Mouse (Mus musculus) bone marrow, adult 2 months (tissue): ENCODE measurements around the gene Dock1.

Experiments used
- CTCF ChIP-seq: fragments of 200-500 bp; IDR thresholded peaks from 2 replicates; pipeline ENCODE4 v1.5.1; 2011; ENCODE audit warnings: low read length, control low read depth; ENCODE audit not compliant: control insufficient read depth, insufficient read depth
- POLR2A ChIP-seq: fragments of 200-500 bp; IDR thresholded peaks from 2 replicates; pipeline ENCODE4 v1.6.1; 2011; ENCODE audit warnings: low read depth, mild to moderate bottlenecking, control low read depth, low read length, borderline replicate concordance; ENCODE audit not compliant: control insufficient read depth

DNA sequence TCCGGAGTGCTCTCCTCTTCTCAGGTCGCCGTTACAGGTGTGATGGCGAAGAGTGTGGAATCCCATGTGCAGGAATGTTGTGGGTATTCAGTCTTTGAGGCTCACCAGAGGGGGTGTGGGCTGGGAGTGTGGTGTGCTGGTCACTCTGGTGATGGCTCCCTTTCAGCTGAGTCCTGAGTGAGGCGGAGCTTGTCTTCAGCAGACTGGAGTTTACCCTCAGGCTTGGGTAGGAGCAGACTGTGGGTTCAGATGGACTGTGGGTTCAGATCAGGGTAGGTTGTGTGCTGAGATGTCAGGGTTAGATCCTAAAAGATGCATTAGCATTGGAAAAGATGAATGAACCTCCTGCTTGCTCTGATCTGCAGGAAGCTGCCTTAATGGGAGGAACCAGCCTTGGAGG is 29.5 kb downstream of the Dock1 start:
- TF ChIP-seq POLR2A (no peak), CTCF (no peak)
